Mouse (Mus musculus) adrenal gland (tissue): ENCODE data around the gene Mien1.

Source experiments
- intact Hi-C: fragments of 180-260 bp; cut with DNase I; formaldehyde crosslinking; loops from one replicate; pipeline ENCODE4 v1.15.1; 2025

Mien1 gene

GRCm38 (mm10) chr11:98389221-98389780 is 49.5 kb downstream of the Mien1 start:
- intact Hi-C loops, result no loop called here

GRCm38 (mm10) chr11:98388282-98388681 is 50.5 kb downstream of the Mien1 start:
- intact Hi-C loops, result no loop called here
